Mouse (Mus musculus) heart, adult 11 months (tissue): Measurements from ENCODE around the gene Grpel1.

Experiments used
- DNase-seq: peaks from one replicate; pipeline ENCODE4 v3.0.0; 2022

Gene Grpel1

GRCm38 (mm10) chr5:36462810-36463209 is 2.0 kb upstream of the Grpel1 start:
- peak; percentile 96 for DNase-seq

GRCm38 (mm10) chr5:36463391-36463790 is 1.4 kb upstream of the Grpel1 start:
- DNase-seq = no peak

- DNase-seq = peak; percentile 84
These were observed 1.1 kb downstream of the Grpel1 start for GRCm38 (mm10) chr5:36465889-36466288.

GRCm38 (mm10) chr5:36471206-36471605 is 6.4 kb downstream of the Grpel1 start:
- DNase-seq = no peak

GRCm38 (mm10) chr5:36472876-36473655 is 8.3 kb downstream of the Grpel1 start:
- DNase-seq = no peak

- DNase-seq = peak; percentile 93
These were observed 9.5 kb downstream of the Grpel1 start for GRCm38 (mm10) chr5:36474283-36474682.

GRCm38 (mm10) chr5:36477486-36477885 is 12.7 kb downstream of the Grpel1 start:
- DNase-seq = no peak

- DNase-seq = peak; percentile 93
These were observed 14.0 kb downstream of the Grpel1 start for GRCm38 (mm10) chr5:36478540-36479420.

GRCm38 (mm10) chr5:36479735-36480134 is 14.9 kb downstream of the Grpel1 start:
- DNase-seq = no peak

- no peak for DNase-seq
These were observed 15.6 kb downstream of the Grpel1 start for GRCm38 (mm10) chr5:36480398-36480797.

GRCm38 (mm10) chr5:36481114-36481513 is 16.3 kb downstream of the Grpel1 start:
- DNase-seq = no peak

GRCm38 (mm10) chr5:36483203-36484101 is 18.7 kb downstream of the Grpel1 start:
- peak; percentile 96 for DNase-seq

- DNase-seq = peak; percentile 100
These were observed 19.6 kb downstream of the Grpel1 start, which contains the start of the genes Tada2b and Ccdc96 for GRCm38 (mm10) chr5:36484171-36484990. Gene Tada2b, minus strand, starts transcription at chr5:36484285. Gene Ccdc96, plus strand, starts transcription at chr5:36484588.

GRCm38 (mm10) chr5:36485306-36485705 is 20.5 kb downstream of the Grpel1 start:
- no peak for DNase-seq

- DNase-seq = no peak
These were observed 24.4 kb downstream of the Grpel1 start for GRCm38 (mm10) chr5:36489225-36489624.

- DNase-seq = no peak
These were observed 29.1 kb downstream of the Grpel1 start for GRCm38 (mm10) chr5:36493919-36494318.

GRCm38 (mm10) chr5:36494709-36495108 is 29.9 kb downstream of the Grpel1 start:
- no peak for DNase-seq

GRCm38 (mm10) chr5:36505235-36505634 is 40.4 kb downstream of the Grpel1 start:
- DNase-seq = no peak

- DNase-seq = no peak
These were observed 40.8 kb downstream of the Grpel1 start for GRCm38 (mm10) chr5:36505643-36506042.

- DNase-seq = no peak
These were observed 43.6 kb downstream of the Grpel1 start for GRCm38 (mm10) chr5:36508351-36508750.

- no peak for DNase-seq
These were observed 46.2 kb downstream of the Grpel1 start for GRCm38 (mm10) chr5:36510956-36511355.

- DNase-seq = peak; percentile 97
These were observed 50.3 kb downstream of the Grpel1 start for GRCm38 (mm10) chr5:36515126-36515525.
